Mouse (Mus musculus): ENCODE measurements at regions not wholly inside any gene's neighbourhood (a gene's known extent, or its start where the extent isn't known, plus 50 kb on each side); places are given as distances from the start of the nearest gene placed in this dataset.

- TF ChIP-seq POLR2A (IDR thresholded peaks at IDR 0.05; ENCODE audit: extremely low read depth, insufficient read depth, low read length) (no peak), CTCF (IDR thresholded peaks at IDR 0.05; ENCODE audit: low read depth, low read length) (no peak)
Observed at GRCm38 (mm10) chr4:82062726-82063125, 620.1 kb upstream of the Mpdz start.

Measured in liver, adult 2 months (tissue).